Mouse (Mus musculus): Measurements from ENCODE around the gene Tnrc6b. TPM values are rescaled to one million over a fixed set of nuclear protein-coding genes. Genes with fewer than 3 reads are reported as not detected.
"Not testable (repeated sequence)": the region's sequence is repeated elsewhere in the genome, so short reads cannot be mapped to it uniquely, and the experiment has no call there.

The Tnrc6b gene
- total RNA-seq, 2 experiments from 2014 or later = 30.8 to 36.8 TPM

GRCm38 (mm10) chr15:80910183-80910582, 199.1 kb downstream of the Tnrc6b start:
- no peak for DNase-seq (ENCODE audit: low spot score in 2 of 2)

GRCm38 (mm10) chr15:80910790-80911531, 199.8 kb downstream of the Tnrc6b start:
- DNase-seq (ENCODE audit: low spot score in 2 of 2) = no peak

GRCm38 (mm10) chr15:80912175-80912574, 201.1 kb downstream of the Tnrc6b start:
- DNase-seq (ENCODE audit: low spot score in 2 of 2) = no peak

GRCm38 (mm10) chr15:80913803-80914202, 202.7 kb downstream of the Tnrc6b start:
- no peak for DNase-seq (ENCODE audit: low spot score in 2 of 2)

- no peak for DNase-seq (ENCODE audit: low spot score in 2 of 2)
Measured at GRCm38 (mm10) chr15:80915850-80916249, 204.7 kb downstream of the Tnrc6b start.

- DNase-seq (ENCODE audit: low spot score in 2 of 2) = no peak
Measured at GRCm38 (mm10) chr15:80916621-80917020, 205.5 kb downstream of the Tnrc6b start.

- DNase-seq (ENCODE audit: low spot score in 2 of 2) = no peak
Measured at GRCm38 (mm10) chr15:80920346-80920745, 209.2 kb downstream of the Tnrc6b start.

- no peak for DNase-seq (ENCODE audit: low spot score in 2 of 2)
Measured at GRCm38 (mm10) chr15:80921781-80922180, 210.7 kb downstream of the Tnrc6b start.

- no peak for DNase-seq (ENCODE audit: low spot score in 2 of 2)
Measured at GRCm38 (mm10) chr15:80924211-80924610, 213.1 kb downstream of the Tnrc6b start.

- no peak for DNase-seq (ENCODE audit: low spot score in 2 of 2)
Measured at GRCm38 (mm10) chr15:80928811-80929355, 217.8 kb downstream of the Tnrc6b start.

GRCm38 (mm10) chr15:80930048-80930571, 219.0 kb downstream of the Tnrc6b start:
- no peak for DNase-seq (ENCODE audit: low spot score in 2 of 2)

- DNase-seq (ENCODE audit: low spot score in 2 of 2) = not testable (repeated sequence)
Measured at GRCm38 (mm10) chr15:80930676-80931320, 219.7 kb downstream of the Tnrc6b start.

GRCm38 (mm10) chr15:80931345-80931960, 220.3 kb downstream of the Tnrc6b start:
- no peak for DNase-seq (ENCODE audit: low spot score in 2 of 2)

GRCm38 (mm10) chr15:80934841-80935240, 223.7 kb downstream of the Tnrc6b start:
- DNase-seq (ENCODE audit: low spot score in 2 of 2) = no peak

GRCm38 (mm10) chr15:80936686-80937085, 225.6 kb downstream of the Tnrc6b start:
- no peak for DNase-seq (ENCODE audit: low spot score in 2 of 2)

GRCm38 (mm10) chr15:80938615-80939014, 227.5 kb downstream of the Tnrc6b start:
- no peak for DNase-seq (ENCODE audit: low spot score in 2 of 2)

GRCm38 (mm10) chr15:80939401-80939800, 228.3 kb downstream of the Tnrc6b start:
- DNase-seq (ENCODE audit: low spot score in 2 of 2) = no peak

- DNase-seq (ENCODE audit: low spot score in 2 of 2) = no peak
Measured at GRCm38 (mm10) chr15:80941468-80942040, 230.4 kb downstream of the Tnrc6b start.

GRCm38 (mm10) chr15:80945851-80946250, 234.7 kb downstream of the Tnrc6b start:
- DNase-seq (ENCODE audit: low spot score in 2 of 2) = peak in 1 of 2 experiments; percentile 18

GRCm38 (mm10) chr15:80948145-80949135, 237.3 kb downstream of the Tnrc6b start, which contains the start of gene Adsl:
TSS of gene Adsl (plus strand) at chr15:80948490.
- peak; percentile 85 to 86 for DNase-seq (ENCODE audit: low spot score in 2 of 2)

Measured in adrenal gland, adult 18-20 months (tissue).